8 mouse cellular contexts compared by ENCODE assay signal in the genomic region with DNA sequence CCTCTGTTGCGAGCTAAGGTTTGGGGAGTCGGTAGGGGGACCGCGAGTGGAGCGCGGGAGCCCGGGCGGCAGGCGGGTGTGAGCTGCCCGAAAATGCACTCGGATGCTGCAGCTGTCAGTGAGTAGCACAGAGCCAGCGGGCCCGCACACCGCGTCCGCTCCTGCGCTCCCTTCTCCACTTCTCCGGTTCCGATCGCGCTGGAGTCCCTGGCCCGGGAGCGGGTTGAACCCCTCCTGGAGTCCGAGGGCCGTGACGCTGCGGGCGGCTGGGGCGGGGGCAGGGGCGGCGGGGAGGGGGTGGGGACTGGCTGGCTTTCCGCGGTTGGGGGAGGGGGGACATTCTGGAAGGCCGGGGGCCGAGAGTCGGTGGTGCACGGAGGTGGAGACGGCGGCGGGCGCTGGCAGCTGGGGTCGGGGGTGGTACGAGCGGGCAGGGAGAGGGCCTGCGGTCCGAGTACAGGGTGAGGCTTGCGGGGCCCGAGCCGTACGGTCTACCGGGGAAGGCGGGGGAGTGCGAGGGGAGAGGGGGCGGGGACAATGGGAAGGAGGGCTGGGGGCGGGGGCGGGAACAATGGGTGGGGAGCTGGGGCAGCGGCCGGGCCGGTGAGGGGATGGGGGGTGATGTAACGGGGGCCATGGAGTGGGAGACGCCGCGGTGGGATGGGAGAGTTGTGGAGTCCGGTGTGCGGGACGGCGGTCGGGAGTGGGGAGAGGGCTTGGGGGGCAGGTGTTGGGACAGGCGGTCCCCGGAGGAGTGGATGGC. TPM values are rescaled to one million over a fixed set of nuclear protein-coding genes. Genes with fewer than 3 reads are reported as not detected.
DNase-seq lines count a peak whose midpoint lies in the region; ATAC-seq and TF ChIP-seq lines count a peak whose summit lies in the region.

No protein-coding gene starts in this region.

- no peaks in the 10 kb centered on the region for H3K9me3 ChIP-seq in forebrain, embryonic 12.5 days
- no peaks in the 10 kb centered on the region for H3K9me3 ChIP-seq in limb, embryonic 10.5 days (replicated peaks)
- H3K9me3 ChIP-seq in midbrain, embryonic 14.5 days (ENCODE audit: control insufficient read depth, low read length) = no peaks in the 10 kb centered on the region

- peak overlapping the region; percentile 76 for H3K4me3 ChIP-seq in left cerebral cortex, adult 2 months
- peak overlapping the region; percentile 71 for H3K4me3 ChIP-seq in forebrain, embryonic 12.5 days (replicated peaks)
- H3K4me3 ChIP-seq in limb, embryonic 10.5 days = peak overlapping the region; percentile 96
- peak overlapping the region; percentile 78 for H3K4me3 ChIP-seq in midbrain, embryonic 14.5 days (replicated peaks; ENCODE audit: low read depth, low read length)

- peak overlapping the region; percentile 89 for H3K27ac ChIP-seq in left cerebral cortex, adult 2 months
- H3K27ac ChIP-seq in forebrain, embryonic 12.5 days = peak overlapping the region; percentile 96
- H3K27ac ChIP-seq in limb, embryonic 10.5 days = peak overlapping the region; percentile 93
- H3K27ac ChIP-seq in midbrain, embryonic 14.5 days (replicated peaks; ENCODE audit: low read depth, low read length) = peak overlapping the region; percentile 94

- peak overlapping the region; percentile 93 for H3K4me2 ChIP-seq in forebrain, embryonic 12.5 days
- H3K4me2 ChIP-seq in midbrain, embryonic 14.5 days (ENCODE audit: low read length) = peak overlapping the region; percentile 84

- intact Hi-C loops in left cerebral cortex, adult 2 months (cut with DNase I) = loop anchor here (5.0 kb wide), 1 partner anchor 146 kb away; no protein-coding TSS in a partner anchor
- intact Hi-C loops in left cerebral cortex, postnatal 14 days (cut with DNase I) = loop anchor here (5.0 kb wide), 2 partner anchors 46 to 151 kb away; no protein-coding TSS in a partner anchor

- H3K36me3 ChIP-seq in forebrain, embryonic 12.5 days (replicated peaks) = no peaks in the 10 kb centered on the region
- H3K36me3 ChIP-seq in limb, embryonic 10.5 days = no peaks in the 10 kb centered on the region
- no peaks in the 10 kb centered on the region for H3K36me3 ChIP-seq in midbrain, embryonic 14.5 days (ENCODE audit: control insufficient read depth, insufficient read depth, low read length)

- H3K4me1 ChIP-seq in forebrain, embryonic 12.5 days = peaks cover 19% of the 10 kb centered on the region
- H3K4me1 ChIP-seq in limb, embryonic 10.5 days = peaks cover 16% of the 10 kb centered on the region
- peaks cover 11% of the 10 kb centered on the region for H3K4me1 ChIP-seq in midbrain, embryonic 14.5 days (ENCODE audit: control insufficient read depth, insufficient read depth, low read length)

- TF ChIP-seq POLR2A in brain, embryonic 14.5 days (IDR thresholded peaks at IDR 0.05; ENCODE audit: borderline replicate concordance, extremely low read depth, insufficient read depth, insufficient read length, poor library complexity, severe bottlenecking) = peak; percentile 81; the same call in 1 of the 2 replicates

- ATAC-seq in forebrain, embryonic 12.5 days (ENCODE audit: low FRiP score) = peak; percentile 58
- ATAC-seq in midbrain, embryonic 14.5 days (ENCODE audit: low FRiP score, low TSS enrichment) = peak; percentile 66
- no peak for ATAC-seq in inflammation-experienced regulatory T-cells, adult 6 months

- TF ChIP-seq CTCF in left cerebral cortex, adult 2 months (IDR thresholded peaks at IDR 0.05) = no peak; the same call in 1 of the 2 replicates
- TF ChIP-seq CTCF in brain, embryonic 14.5 days (IDR thresholded peaks at IDR 0.05; ENCODE audit: borderline replicate concordance, extremely low read depth, insufficient read depth, insufficient read length) = no peak

- WGBS in forebrain, embryonic 12.5 days = under 1% methylated on average over 56 of the region's 70 CpGs
- WGBS in limb, embryonic 10.5 days = under 1% methylated on average over 64 of the region's 70 CpGs
- under 1% methylated on average over 62 of the region's 70 CpGs for WGBS in midbrain, embryonic 14.5 days

- no peaks in the 10 kb centered on the region for H3K27me3 ChIP-seq in forebrain, embryonic 12.5 days
- no peaks in the 10 kb centered on the region for H3K27me3 ChIP-seq in limb, embryonic 10.5 days (ENCODE audit: low read depth, poor library complexity, severe bottlenecking)
- no peaks in the 10 kb centered on the region for H3K27me3 ChIP-seq in midbrain, embryonic 14.5 days (ENCODE audit: control insufficient read depth, insufficient read depth, low read length)

- H3K9ac ChIP-seq in forebrain, embryonic 12.5 days = peak overlapping the region; percentile 83
- H3K9ac ChIP-seq in midbrain, embryonic 14.5 days (replicated peaks; ENCODE audit: low read length) = peak overlapping the region; percentile 73

- DNase-seq in left cerebral cortex, adult 2 months (ENCODE audit: extremely low spot score in 1 of 2, low spot score in 2 of 2) = no peak
- no peak for DNase-seq in left cerebral cortex, postnatal 14 days (ENCODE audit: low spot score in 2 of 2)
- peak; percentile 62 for DNase-seq in brain, embryonic 14.5 days (ENCODE audit: low read depth)
- peak; percentile 81 for DNase-seq in limb, embryonic 10.5 days (ENCODE audit: low spot score)
- DNase-seq in midbrain, embryonic 14.5 days = peak; percentile 71
- no peak for DNase-seq in retina, postnatal 1 day

RNA-seq across cellular contexts. Expression of gene Dcun1d4, which starts 10.5 kb away (rescaled TPM):
- total RNA-seq in left cerebral cortex, adult 2 months (2021) = 100 to 1,000 TPM; 122 to 125 TPM
- 100 to 1,000 TPM; 120 to 125 TPM for total RNA-seq in left cerebral cortex, postnatal 14 days (2021)
- polyA plus RNA-seq in brain, embryonic 14.5 days (2012; rRNA removed) = 33.5 and 43.7 TPM in 2 replicates
- 59.4 and 60.9 TPM in 2 replicates for polyA plus RNA-seq in forebrain, embryonic 12.5 days (2016; fragmentation: Nextera tagmentation; extraction: Ambion mirVana)
- polyA plus RNA-seq in limb, embryonic 10.5 days (2016; fragmentation: Nextera tagmentation; extraction: Ambion mirVana) = 43.8 and 44.0 TPM in 2 replicates
- 41.7 and 62.2 TPM in 2 replicates for polyA plus RNA-seq in midbrain, embryonic 14.5 days (2014; fragmentation: Nextera tagmentation; extraction: Ambion mirVana)
- 10 to 100 TPM; 13.4 to 16.6 (median 14.3) TPM for polyA plus RNA-seq in inflammation-experienced regulatory T-cells, adult 6 months (2017; shearing (Covaris generic))

Comparison
In these comparisons a context has a peak if more than half of its experiments do, and no peak if none do; other contexts are left out.
1. DNase-seq: peak in brain, embryonic 14.5 days (single experiment), limb, embryonic 10.5 days (single experiment) and midbrain, embryonic 14.5 days (single experiment); none in left cerebral cortex, adult 2 months (0 of 2), left cerebral cortex, postnatal 14 days (0 of 2) and retina, postnatal 1 day (single experiment).
2. Peak in every context shown above with its lines, with median percentiles within 50 percentile points of each other: H3K27ac ChIP-seq and H3K4me3 ChIP-seq.